Mouse (Mus musculus): ENCODE data around the gene Haus5.
A peak's percentile ranks its signal among the peaks of the same experiment; 100 is the strongest.

DNA sequence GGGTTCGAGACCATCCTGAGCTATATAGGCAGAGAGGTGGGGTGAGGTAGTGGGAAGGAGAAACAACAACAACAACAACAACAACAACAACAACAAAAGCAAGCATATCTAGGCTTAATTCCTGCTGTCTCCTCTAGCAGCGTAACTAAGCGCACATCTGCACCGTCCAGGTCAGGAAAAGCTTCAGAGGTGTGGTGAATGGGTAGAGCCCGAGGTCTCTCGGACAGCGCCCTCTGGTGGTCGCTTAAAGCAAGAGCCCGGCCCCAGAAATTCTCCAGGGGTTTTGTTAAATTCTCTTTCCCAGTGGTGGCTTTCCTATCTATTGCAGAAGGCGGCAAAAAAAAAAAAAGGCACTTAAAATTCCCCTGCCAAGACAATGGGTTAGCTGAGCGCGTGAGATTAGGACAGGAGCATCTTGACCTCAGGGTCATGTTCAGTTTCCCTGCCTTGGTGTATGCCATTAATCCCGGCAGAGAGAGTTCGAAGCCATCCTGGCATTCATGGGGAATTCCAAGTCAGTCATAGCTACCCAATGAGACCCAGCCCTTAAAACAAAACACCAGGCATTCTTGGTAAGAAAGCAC, 51.2 kb downstream of the Haus5 start:
- TF ChIP-seq ETS1 (conservative IDR thresholded peaks at IDR 0.05; ENCODE audit: low read depth, low read length) (no peak), POLR2AphosphoS2 (IDR thresholded peaks at IDR 0.05; ENCODE audit: low read depth, low read length) (no peak), ZC3H11A (IDR thresholded peaks at IDR 0.05; ENCODE audit: low read depth, low read length) (peak; percentile 23; the same call in 1 of the 2 replicates), CHD2 (IDR thresholded peaks at IDR 0.05; ENCODE audit: low read length) (no peak)

All from CH12.LX (cell line).